Mouse (Mus musculus): ENCODE measurements at regions not wholly inside any gene's neighbourhood (a gene's known extent, or its start where the extent isn't known, plus 50 kb on each side); places are given as distances from the start of the nearest gene placed in this dataset.

DNA sequence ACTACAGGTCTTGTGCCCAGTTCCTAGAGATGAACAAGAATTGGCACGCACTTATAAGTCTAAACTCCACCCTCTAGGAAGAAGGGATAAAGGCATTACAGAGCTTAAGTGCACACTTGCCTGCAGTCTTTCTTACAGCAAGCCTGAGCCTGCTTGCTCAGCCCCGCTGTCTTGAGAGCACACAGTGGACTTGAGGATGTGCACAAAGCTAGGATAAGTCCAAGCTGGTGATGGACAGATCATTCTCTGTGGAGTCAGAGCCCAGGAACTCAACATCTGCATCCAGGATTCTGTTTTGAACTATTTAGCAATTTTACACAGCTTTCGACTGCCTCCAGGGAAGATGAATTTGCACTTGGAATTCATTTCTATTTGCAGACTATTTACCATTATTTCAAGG lies 452.8 kb upstream of the Id2 start:
- Histone ChIP-seq H3K27me3 (replicated peaks; ENCODE audit: control insufficient read depth, insufficient read depth, low read length) (no peaks in the 10 kb centered on the region), H3K27ac (ENCODE audit: low read depth, low read length) (no peak overlapping the region)
- 91% methylated on average over 3 of the region's 3 CpGs for WGBS

DNA sequence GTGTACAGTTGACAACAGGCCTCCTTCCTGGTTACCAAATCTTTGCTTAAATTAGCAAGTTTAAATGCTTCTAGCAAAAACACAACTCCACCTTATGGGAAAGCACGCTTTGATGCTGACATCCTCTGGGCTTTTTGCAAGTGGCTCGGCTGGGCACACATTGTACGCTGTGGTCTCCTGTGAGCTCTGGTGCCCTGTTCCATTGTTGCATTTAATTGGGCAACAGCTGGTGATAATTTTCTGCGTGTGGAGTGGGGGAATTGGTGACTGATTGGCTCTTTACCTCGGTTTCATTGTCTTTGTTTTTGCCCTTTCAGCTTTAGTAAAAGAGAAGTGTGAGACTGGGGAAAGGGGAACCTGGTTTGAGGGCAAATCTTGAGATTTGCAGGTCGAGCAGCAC lies 447.3 kb upstream of the Id2 start:
- Histone ChIP-seq H3K27me3 (replicated peaks; ENCODE audit: control insufficient read depth, insufficient read depth, low read length) (no peaks in the 10 kb centered on the region), H3K4me1 (ENCODE audit: control insufficient read depth, insufficient read depth, low read depth, low read length) (no peaks in the 10 kb centered on the region), H3K4me2 (ENCODE audit: low read length) (no peak overlapping the region), H3K4me3 (ENCODE audit: low read length) (no peak overlapping the region), H3K36me3 (ENCODE audit: control insufficient read depth, insufficient read depth, low read length) (no peaks in the 10 kb centered on the region), H3K9me3 (ENCODE audit: control insufficient read depth, low read length) (no peaks in the 10 kb centered on the region), H3K9ac (ENCODE audit: low read depth, low read length) (no peak overlapping the region), H3K27ac (ENCODE audit: low read depth, low read length) (no peak overlapping the region)
- 34% methylated on average over 6 of the region's 6 CpGs for WGBS
- ATAC-seq = no peak

More for the DNA sequence above, 452.8 kb upstream of the Id2 start:
- H3K4me3 ChIP-seq (ENCODE audit: low read length) = no peak overlapping the region
- ATAC-seq = no peak
- no peaks in the 10 kb centered on the region for H3K9me3 ChIP-seq (ENCODE audit: control insufficient read depth, low read length)
- no peak overlapping the region for H3K9ac ChIP-seq (ENCODE audit: low read depth, low read length)
- H3K4me2 ChIP-seq (ENCODE audit: low read length) = no peak overlapping the region
- H3K4me1 ChIP-seq (ENCODE audit: control insufficient read depth, insufficient read depth, low read depth, low read length) = no peaks in the 10 kb centered on the region
- no peaks in the 10 kb centered on the region for H3K36me3 ChIP-seq (ENCODE audit: control insufficient read depth, insufficient read depth, low read length)

DNA sequence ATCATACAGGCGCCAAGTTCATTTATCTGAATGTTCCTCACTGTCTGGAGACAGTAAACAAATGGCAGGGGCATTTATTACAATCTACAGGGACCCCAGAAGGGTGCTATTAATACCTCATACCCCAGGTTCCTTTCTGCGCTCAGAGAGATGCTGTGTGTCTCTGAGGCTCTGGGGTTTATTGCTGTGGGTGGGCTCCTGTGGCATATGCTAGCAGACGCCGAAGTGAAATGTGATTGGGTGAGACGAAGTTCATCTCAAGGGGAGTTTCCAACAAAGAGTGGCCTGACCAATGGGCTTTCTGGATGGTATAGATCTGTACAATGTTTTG lies 437.6 kb upstream of the Id2 start:
- Histone ChIP-seq H3K36me3 (ENCODE audit: control insufficient read depth, insufficient read depth, low read length) (no peaks in the 10 kb centered on the region), H3K4me1 (ENCODE audit: control insufficient read depth, insufficient read depth, low read depth, low read length) (no peaks in the 10 kb centered on the region), H3K27me3 (replicated peaks; ENCODE audit: control insufficient read depth, insufficient read depth, low read length) (no peaks in the 10 kb centered on the region), H3K27ac (ENCODE audit: low read depth, low read length) (no peak overlapping the region), H3K4me3 (ENCODE audit: low read length) (no peak overlapping the region), H3K9ac (ENCODE audit: low read depth, low read length) (no peak overlapping the region), H3K4me2 (ENCODE audit: low read length) (no peak overlapping the region), H3K9me3 (ENCODE audit: control insufficient read depth, low read length) (no peaks in the 10 kb centered on the region)
- ATAC-seq = no peak
- 74% methylated on average over 5 of the region's 5 CpGs for WGBS

DNA sequence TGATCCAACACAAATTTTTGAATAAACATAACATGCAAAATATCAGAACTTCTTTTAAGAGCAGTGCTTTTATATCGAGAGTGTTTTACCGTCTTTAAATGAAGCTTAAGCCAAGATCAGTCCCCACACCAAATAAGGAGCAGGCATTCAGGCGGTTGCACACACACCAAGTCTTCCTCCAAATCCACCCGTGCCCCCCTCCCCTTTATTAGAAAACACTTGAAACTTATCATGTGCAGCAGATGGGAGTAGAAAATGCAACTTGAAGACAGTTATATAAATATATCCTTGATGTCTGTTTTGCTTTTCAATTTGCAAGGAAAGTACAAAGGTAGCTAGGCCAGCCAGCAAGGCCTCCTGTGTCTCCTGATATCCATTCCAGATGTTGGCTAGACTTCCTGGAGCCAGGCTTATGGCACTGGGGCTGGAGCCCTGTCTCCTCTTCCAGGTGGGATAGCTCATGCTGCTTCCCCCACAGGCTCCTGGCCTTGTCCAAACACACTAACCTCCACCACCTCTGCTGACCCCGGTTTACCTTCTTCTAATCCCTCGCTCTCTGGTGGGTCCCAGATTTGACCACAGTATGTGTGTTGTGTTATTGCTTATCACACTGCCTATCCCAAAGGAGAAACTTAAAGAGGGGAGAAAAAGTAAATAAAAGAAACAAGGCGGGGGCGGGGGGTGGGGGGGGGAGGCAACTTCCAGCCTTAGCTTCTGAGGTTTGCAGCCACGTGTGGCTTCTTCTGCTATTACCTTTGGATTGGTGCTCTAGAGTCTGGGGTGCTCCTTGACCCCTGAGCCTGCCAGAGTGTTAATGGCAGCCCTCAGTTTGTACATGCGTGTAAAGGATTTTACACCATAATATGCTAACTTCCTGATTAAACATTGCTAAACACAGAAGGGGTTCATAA lies 437.0 kb upstream of the Id2 start:
- ATAC-seq = no peak
- H3K4me3 ChIP-seq (ENCODE audit: low read length) = no peak overlapping the region
- no peaks in the 10 kb centered on the region for H3K9me3 ChIP-seq (ENCODE audit: control insufficient read depth, low read length)
- H3K27me3 ChIP-seq (replicated peaks; ENCODE audit: control insufficient read depth, insufficient read depth, low read length) = no peaks in the 10 kb centered on the region
- no peak overlapping the region for H3K27ac ChIP-seq (ENCODE audit: low read depth, low read length)
- H3K4me1 ChIP-seq (ENCODE audit: control insufficient read depth, insufficient read depth, low read depth, low read length) = no peaks in the 10 kb centered on the region
- H3K4me2 ChIP-seq (ENCODE audit: low read length) = no peak overlapping the region
- H3K9ac ChIP-seq (ENCODE audit: low read depth, low read length) = no peak overlapping the region
- 81% methylated on average over 10 of the region's 10 CpGs for WGBS
- no peaks in the 10 kb centered on the region for H3K36me3 ChIP-seq (ENCODE audit: control insufficient read depth, insufficient read depth, low read length)

DNA sequence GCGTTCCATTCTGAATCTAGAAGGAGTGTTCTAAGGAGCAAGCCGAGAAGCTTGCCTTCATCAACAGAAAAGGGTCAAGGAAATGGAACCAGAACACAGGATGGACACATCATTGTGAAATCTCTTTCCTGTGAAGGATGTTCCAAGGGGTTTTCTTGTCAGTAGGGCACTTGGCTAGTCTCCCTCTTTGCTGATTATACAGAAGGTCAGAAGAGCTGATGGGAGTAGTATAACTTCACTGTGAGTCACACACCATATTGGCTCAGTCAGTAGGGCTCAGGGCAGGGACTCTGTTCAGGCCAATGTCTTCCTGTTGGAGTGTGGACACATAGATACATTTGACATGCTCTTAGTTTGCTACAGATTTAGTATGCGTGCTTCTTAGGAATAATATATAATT lies 433.5 kb upstream of the Id2 start:
- H3K4me2 ChIP-seq (ENCODE audit: low read length) = no peak overlapping the region
- no peak for ATAC-seq
- WGBS = 86% methylated on average over 3 of the region's 3 CpGs

DNA sequence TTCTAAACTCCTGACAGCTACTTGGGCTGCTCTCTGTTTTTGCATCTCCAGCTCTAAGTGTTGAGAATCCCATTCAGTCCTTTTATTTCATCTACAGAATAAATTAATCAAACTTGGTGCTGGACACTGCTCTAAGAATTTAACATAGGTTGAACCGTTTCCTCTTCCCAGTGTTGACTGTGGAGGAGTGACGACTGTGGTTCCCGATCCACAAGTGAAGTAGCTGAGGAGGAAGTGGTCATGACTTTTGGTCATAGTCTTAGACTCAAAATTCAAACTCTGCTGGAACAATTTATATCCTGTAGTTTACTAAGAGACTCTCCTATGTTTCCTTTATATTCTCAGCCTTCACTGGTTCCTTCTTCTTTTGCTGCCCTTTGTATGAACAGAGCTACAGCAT lies 432.6 kb upstream of the Id2 start:
- Histone ChIP-seq H3K9ac (ENCODE audit: low read depth, low read length) (no peak overlapping the region), H3K27me3 (replicated peaks; ENCODE audit: control insufficient read depth, insufficient read depth, low read length) (no peaks in the 10 kb centered on the region), H3K36me3 (ENCODE audit: control insufficient read depth, insufficient read depth, low read length) (no peaks in the 10 kb centered on the region), H3K9me3 (ENCODE audit: control insufficient read depth, low read length) (no peaks in the 10 kb centered on the region), H3K27ac (ENCODE audit: low read depth, low read length) (no peak overlapping the region), H3K4me1 (ENCODE audit: control insufficient read depth, insufficient read depth, low read depth, low read length) (no peaks in the 10 kb centered on the region), H3K4me2 (ENCODE audit: low read length) (no peak overlapping the region), H3K4me3 (ENCODE audit: low read length) (no peak overlapping the region)
- WGBS = 92% methylated on average over 3 of the region's 3 CpGs
- no peak for ATAC-seq

More for the DNA sequence above, 433.5 kb upstream of the Id2 start:
- H3K36me3 ChIP-seq (ENCODE audit: control insufficient read depth, insufficient read depth, low read length) = no peaks in the 10 kb centered on the region
- H3K9ac ChIP-seq (ENCODE audit: low read depth, low read length) = no peak overlapping the region
- H3K27me3 ChIP-seq (replicated peaks; ENCODE audit: control insufficient read depth, insufficient read depth, low read length) = no peaks in the 10 kb centered on the region
- no peaks in the 10 kb centered on the region for H3K9me3 ChIP-seq (ENCODE audit: control insufficient read depth, low read length)
- no peak overlapping the region for H3K4me3 ChIP-seq (ENCODE audit: low read length)
- no peaks in the 10 kb centered on the region for H3K4me1 ChIP-seq (ENCODE audit: control insufficient read depth, insufficient read depth, low read depth, low read length)
- H3K27ac ChIP-seq (ENCODE audit: low read depth, low read length) = no peak overlapping the region

DNA sequence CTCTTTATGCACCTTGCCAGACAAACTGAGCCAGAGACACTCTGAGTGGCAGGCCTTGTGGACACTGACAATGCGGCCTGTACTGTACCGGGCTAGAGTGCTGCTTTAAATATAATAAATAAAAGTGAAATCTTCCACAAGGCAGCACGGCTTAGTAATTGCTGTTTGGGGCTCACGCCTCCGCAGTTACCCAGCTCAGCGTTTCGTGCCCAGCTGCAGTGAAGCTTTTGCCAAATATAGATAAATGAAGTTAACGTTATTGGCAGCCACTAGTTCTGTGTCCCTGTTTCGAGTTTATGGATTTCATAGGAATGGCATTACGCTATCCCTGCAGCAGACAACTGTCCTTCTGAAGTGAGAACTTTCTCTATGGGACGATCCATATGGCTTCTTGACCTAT lies 429.7 kb upstream of the Id2 start:
- no peaks in the 10 kb centered on the region for H3K27me3 ChIP-seq (replicated peaks; ENCODE audit: control insufficient read depth, insufficient read depth, low read length)
- no peak for ATAC-seq
- no peak overlapping the region for H3K9ac ChIP-seq (ENCODE audit: low read depth, low read length)
- WGBS = 89% methylated on average over 11 of the region's 11 CpGs
- H3K4me2 ChIP-seq (ENCODE audit: low read length) = no peak overlapping the region
- H3K4me3 ChIP-seq (ENCODE audit: low read length) = no peak overlapping the region
- H3K4me1 ChIP-seq (ENCODE audit: control insufficient read depth, insufficient read depth, low read depth, low read length) = no peaks in the 10 kb centered on the region
- no peaks in the 10 kb centered on the region for H3K9me3 ChIP-seq (ENCODE audit: control insufficient read depth, low read length)
- H3K36me3 ChIP-seq (ENCODE audit: control insufficient read depth, insufficient read depth, low read length) = no peaks in the 10 kb centered on the region
- H3K27ac ChIP-seq (ENCODE audit: low read depth, low read length) = no peak overlapping the region

DNA sequence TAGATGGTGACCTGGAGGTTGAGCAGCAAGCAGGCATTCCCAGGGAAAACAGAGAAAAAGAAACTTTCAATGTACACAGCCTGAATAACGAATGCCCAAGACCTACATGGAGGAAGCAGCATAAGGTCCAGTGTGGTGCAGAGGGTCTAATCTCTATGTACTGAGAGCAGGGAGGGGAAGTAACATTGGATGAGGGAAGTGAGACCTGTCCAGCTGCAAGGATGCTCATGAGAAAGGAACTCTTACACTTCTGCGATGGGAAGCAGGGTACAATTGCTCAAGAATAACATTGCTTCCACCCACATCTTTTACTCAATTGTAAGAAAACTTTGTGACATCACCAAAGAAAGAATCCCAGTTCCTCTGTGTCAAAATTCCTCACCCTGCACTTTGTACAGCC lies 419.8 kb upstream of the Id2 start:
- H3K36me3 ChIP-seq (ENCODE audit: control insufficient read depth, insufficient read depth, low read length) = no peaks in the 10 kb centered on the region
- no peak overlapping the region for H3K9ac ChIP-seq (ENCODE audit: low read depth, low read length)
- H3K27me3 ChIP-seq (replicated peaks; ENCODE audit: control insufficient read depth, insufficient read depth, low read length) = no peaks in the 10 kb centered on the region
- H3K4me1 ChIP-seq (ENCODE audit: control insufficient read depth, insufficient read depth, low read depth, low read length) = no peaks in the 10 kb centered on the region
- H3K9me3 ChIP-seq (ENCODE audit: control insufficient read depth, low read length) = no peaks in the 10 kb centered on the region
- H3K4me2 ChIP-seq (ENCODE audit: low read length) = no peak overlapping the region
- H3K4me3 ChIP-seq (ENCODE audit: low read length) = no peak overlapping the region
- no peak for ATAC-seq
- no peak overlapping the region for H3K27ac ChIP-seq (ENCODE audit: low read depth, low read length)
- WGBS = 80% methylated on average over 2 of the region's 2 CpGs

DNA sequence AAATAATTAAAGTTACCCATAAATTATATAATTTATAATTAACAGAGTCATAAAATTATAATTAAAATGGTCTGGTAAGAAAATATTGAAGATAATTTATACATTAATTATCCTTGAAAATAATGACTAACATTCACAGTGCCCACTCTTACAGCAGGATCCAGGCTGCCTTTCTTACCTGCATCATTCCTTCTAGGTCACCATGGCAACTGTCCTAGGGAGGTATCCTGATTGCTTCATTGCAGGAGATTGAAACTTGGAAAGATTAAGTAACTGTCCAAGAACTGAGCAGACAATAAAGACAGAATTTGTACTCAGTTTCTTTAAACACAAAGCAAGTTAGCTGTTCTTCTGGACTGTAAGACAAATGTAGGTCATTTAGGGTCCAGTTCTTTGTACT lies 416.7 kb upstream of the Id2 start:
- Histone ChIP-seq H3K36me3 (ENCODE audit: control insufficient read depth, insufficient read depth, low read length) (no peaks in the 10 kb centered on the region), H3K4me2 (ENCODE audit: low read length) (no peak overlapping the region), H3K9ac (ENCODE audit: low read depth, low read length) (no peak overlapping the region), H3K4me1 (ENCODE audit: control insufficient read depth, insufficient read depth, low read depth, low read length) (no peaks in the 10 kb centered on the region), H3K4me3 (ENCODE audit: low read length) (no peak overlapping the region), H3K27me3 (replicated peaks; ENCODE audit: control insufficient read depth, insufficient read depth, low read length) (no peaks in the 10 kb centered on the region), H3K9me3 (ENCODE audit: control insufficient read depth, low read length) (no peaks in the 10 kb centered on the region), H3K27ac (ENCODE audit: low read depth, low read length) (no peak overlapping the region)
- ATAC-seq = no peak
